Mouse (Mus musculus) left cerebral cortex, postnatal 10 days (tissue): ENCODE measurements at regions not wholly inside any gene's neighbourhood (a gene's known extent, or its start where the extent isn't known, plus 50 kb on each side); places are given as distances from the start of the nearest gene placed in this dataset.
A peak's percentile ranks its signal among the peaks of the same experiment; 100 is the strongest.
"Not testable (repeated sequence)": the region's sequence is repeated elsewhere in the genome, so short reads cannot be mapped to it uniquely, and the experiment has no call there.

Source experiments
- DNase-seq, 2 experiments: peaks; one replicate each; pipeline ENCODE4 v3.0.0; 2021 to 2022; ENCODE audit warnings: low spot score in 2 of 2, mixed read lengths in 1 of 2; ENCODE audit errors: extremely low spot score in 1 of 2
- intact Hi-C: fragments of 180-260 bp; cut with DNase I; formaldehyde crosslinking; loops from one replicate; pipeline ENCODE4 v1.15.1; 2025

DNA sequence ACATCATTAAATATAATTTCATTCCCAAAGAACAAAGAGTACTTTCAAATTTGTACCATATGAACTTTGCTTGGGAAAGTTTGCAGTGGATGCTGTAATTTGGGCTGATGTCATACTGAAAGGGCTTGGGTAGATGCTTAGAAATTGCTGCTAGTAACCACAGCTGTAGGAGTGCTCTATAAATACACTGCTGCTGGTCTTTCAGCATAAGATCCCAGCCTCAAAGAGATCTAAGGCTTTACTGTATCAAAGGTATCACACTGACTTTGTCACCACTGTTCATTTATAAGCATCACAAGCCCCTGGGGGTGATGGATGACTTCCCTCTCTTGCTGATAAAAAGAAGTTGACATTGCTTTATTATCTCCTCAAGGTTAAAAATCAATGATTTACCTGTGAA is 497.2 kb downstream of the Pla2g4a start:
- DNase-seq: no peak
- intact Hi-C loops: no loop called here

DNA sequence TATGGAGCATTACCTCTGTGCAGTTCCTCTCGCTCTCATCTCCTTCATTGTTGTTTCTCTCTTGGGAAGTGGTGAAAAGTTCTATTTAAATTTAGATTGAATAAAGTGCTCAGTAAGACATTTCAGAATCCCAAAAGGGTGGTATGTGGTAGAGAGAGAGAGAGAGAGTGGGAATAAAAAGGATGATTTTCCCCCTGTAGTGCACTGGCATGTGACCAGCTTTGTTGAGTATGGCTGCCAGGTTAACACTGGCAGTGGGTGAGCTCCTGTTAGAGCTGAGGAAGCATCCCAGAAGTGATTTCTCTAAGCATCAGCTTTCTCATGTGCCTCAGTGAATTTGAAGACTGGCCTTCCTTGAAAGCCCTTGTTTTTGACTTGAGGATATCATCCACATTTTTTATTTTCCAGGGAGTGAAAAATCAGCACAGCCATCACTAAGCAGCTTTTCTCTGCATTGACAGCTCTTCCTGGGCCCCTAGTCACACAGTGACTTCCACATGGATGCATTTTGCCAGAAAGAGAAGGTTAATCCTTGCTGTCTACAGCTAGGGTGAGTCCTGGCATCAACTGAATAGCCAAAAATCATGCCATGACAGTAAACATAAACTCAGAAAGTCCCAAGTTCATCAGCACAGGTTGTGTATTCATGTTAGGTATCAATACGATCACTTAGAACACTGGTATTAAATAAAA is 511.1 kb downstream of the Pla2g4a start:
- no peak for DNase-seq
- intact Hi-C loops: no loop called here

DNA sequence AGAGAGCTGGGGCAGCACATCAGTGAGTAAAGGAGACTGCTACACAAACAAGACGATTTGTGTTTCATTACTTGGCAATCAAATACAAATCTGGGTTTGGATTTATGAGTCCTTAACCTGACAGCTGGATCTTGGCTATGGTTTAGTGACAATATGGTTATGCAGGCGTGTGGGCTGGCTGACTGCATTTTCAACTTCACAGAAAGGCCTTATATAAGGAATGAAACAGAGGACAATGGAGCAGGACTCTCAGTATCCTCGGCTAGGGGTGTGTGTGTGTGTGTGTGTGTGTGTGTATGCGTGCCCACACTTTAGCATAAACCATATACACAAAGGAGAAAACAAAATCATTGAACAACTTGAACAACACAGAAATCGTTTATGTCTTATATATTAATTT is 512.6 kb downstream of the Pla2g4a start:
- no peak for DNase-seq
- intact Hi-C loops: no loop called here

DNA sequence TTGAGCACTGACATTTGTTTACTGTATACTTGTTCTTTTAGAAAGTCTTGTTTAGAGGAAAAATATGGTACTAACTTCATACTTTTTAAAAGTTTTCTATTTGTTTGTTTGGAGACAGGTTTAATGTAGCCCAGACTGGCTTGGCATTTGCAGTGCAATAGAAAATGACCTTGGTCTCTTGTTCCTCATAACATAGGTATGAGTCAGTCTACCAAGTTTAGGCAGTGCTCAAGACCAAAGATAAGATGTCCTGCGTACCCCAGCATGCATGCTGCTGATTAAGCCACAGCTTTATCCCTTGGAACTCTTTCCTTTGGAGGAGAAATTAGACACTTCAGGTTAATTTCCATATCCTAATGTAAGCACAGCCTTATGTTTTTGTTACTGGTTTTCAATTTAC is 550.1 kb downstream of the Pla2g4a start:
- intact Hi-C loops: no loop called here

DNA sequence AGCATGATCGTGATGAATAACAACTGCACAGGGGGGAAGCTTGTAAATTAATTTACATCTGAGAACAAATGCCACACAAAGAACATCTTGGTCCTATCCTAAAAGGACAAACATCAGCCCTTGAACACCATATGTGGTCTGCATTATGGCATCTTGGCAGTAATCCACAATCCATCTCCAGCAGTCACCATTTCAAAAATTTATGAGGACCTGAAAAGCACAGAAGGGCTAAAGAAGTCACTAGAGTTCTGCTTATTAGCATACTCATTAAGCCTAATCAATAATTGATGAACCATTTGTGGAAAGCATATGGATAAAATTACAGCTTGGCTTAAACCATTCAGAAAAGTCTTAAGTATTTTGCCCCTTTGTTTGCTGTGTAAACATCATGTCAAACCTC is 555.7 kb downstream of the Pla2g4a start:
- intact Hi-C loops: no loop called here
- no peak for DNase-seq

More for the DNA sequence above, 550.1 kb downstream of the Pla2g4a start:
- no peak for DNase-seq

DNA sequence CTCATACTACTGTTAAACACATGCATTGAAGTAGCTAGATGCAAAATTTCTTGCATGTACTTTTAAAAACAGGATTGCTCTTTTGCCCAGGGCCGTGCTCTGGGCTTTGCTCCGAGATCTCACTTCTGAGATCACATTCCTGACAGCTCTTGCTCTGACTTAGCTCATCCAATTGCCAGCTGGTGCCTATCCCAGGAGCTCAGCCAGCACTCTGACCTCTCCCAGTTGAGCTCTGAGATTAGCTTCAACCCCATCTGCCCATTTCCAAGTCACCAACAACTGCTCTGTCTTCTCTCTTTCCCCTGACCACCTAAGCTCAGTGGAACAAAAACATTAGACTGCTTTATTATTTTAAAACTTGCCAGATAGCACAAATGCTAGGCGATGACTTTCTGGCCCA is 572.4 kb downstream of the Pla2g4a start:
- DNase-seq: no peak
- intact Hi-C loops: no loop called here

DNA sequence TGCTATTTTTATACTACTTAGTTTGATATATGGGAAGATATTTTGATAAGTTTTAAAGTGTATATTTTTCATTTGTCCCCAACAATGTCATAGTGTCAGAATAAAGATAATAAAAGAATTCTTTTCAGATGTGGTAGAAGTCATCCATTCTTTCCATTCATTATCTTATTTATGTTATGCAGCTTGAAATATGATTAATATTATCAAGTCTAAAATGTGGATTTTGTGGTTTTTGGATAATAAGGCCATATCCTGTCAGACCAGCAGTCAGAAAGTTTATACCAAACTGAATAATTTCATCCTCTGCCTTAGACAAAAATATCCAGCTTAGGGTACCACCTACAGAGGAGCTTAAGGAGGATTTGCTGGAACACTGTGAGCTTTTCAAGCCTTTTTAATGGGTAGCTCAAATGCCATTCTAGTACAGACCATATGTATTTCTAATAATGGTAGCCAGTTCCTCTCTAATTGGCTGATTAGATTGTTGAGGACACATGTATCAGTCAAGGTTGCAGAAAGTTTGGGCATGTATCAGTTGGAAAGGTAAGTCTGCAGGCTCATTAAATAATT is 609.7 kb downstream of the Pla2g4a start:
- intact Hi-C loops: no loop called here
- no peak for DNase-seq

DNA sequence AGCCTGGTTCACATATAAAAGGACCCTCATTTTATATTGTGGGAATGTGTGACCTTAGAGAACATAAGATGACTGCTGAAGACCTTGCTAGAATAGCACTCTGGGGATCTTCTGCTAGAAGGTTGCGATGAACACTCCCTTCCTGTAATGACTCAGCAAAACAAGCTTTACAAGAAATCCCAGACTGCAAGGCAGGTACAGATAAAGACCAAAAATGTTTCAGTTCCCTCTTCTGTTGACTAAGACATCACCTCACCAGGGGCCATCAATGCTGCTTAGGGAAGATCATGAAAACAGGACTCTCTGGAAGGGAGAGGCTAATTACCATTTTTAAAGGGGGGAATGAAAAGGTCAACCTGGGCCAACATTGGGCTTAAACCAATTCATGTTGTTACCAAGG is 613.7 kb downstream of the Pla2g4a start:
- DNase-seq: no peak
- intact Hi-C loops: no loop called here

DNA sequence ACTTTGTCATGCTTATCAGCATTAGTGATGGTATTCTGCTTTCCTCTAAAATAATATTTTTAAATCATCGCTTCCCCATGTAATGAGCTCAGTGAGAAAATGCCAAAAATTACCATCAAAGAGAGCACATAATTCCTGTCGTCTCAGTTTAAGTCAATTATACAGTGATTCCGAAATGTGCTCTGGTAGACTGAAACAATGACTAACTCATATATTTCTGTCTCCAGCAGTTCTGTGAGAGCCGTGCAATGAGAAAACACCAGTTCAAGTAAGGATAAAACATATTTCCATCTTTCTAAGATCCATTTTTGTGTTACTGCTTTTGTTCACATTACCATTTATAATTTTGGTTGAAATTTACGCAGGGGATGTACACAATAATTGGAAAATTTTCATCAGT is 622.9 kb downstream of the Pla2g4a start:
- intact Hi-C loops: no loop called here
- DNase-seq: peak in 1 of 2 experiments; percentile 6

DNA sequence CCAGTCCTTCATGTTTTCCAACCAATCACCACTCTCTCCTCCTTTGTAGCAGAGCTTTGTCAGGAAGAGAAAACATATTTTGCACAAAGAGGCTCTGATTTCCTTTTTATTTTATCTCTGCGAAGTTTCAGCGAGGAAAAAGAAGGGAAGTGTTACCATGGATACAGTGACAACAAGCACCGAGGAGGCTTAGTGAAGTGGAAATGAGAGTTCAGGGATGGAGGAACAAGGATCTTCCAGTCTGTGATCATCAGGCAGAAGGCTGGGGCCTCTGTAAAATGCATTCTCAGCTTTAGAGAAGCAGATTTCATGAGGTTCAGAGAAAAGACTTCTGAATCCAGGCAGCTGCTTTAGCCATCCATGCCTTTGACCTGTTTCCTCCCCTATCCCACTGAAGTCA is 628.9 kb downstream of the Pla2g4a start:
- intact Hi-C loops: no loop called here
- no peak for DNase-seq

DNA sequence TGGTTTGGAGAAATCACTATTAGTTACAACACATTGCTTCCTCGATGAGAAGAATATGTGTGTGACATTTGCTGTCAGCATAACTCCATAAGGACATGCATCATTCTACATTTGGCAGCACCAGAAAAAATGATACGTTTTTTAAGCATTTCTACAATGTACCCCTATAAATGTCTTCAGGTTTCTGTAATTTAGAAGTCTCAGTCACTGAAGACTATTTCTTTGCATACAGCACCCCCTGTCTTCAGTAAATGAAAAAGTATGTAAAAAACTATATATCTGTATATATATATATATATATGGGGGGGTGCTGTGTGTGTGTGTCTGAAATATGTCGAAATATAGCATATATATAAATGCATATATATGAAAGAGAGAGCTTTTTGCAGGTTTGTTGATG is 633.9 kb downstream of the Pla2g4a start:
- intact Hi-C loops: no loop called here
- peak in 1 of 2 experiments; percentile 13 for DNase-seq

DNA sequence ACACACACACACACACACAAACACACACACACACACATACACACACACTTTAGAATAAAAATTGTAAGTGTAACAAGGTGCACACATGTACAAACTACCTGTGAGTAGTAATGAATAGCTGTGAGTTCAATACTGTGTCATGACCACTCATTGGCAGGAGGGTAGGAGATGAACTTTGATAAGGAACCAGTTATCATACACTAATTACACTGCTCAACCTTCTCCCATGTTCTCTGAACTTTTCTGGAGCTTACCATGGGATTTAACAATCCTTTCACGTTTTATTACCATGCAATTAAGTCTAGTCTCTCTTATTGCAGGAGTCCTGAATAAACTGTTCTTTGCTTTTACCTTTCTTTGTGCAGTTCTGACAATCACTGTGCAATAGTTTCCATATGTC is 638.0 kb downstream of the Pla2g4a start:
- DNase-seq: no peak
- intact Hi-C loops: no loop called here

DNA sequence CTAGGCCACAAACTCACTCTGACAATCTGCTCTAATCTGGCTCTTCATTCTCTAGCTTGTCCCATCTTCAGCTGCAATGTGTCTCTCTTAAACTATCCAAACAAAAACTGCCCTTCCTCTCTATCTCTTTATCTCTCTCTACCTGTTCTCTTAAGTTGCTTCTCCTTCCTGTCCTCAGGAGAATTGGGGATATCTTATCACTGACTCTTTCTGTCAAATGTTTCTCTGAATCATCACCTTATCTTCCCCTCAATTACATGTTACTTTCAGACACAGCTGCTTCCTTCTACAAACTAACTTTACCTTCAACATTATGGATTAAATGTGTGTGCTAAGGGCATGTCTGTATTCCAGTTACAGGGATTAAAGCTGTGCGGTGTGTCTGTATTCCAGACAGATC is 671.4 kb downstream of the Pla2g4a start:
- intact Hi-C loops: no loop called here
- DNase-seq: no peak

DNA sequence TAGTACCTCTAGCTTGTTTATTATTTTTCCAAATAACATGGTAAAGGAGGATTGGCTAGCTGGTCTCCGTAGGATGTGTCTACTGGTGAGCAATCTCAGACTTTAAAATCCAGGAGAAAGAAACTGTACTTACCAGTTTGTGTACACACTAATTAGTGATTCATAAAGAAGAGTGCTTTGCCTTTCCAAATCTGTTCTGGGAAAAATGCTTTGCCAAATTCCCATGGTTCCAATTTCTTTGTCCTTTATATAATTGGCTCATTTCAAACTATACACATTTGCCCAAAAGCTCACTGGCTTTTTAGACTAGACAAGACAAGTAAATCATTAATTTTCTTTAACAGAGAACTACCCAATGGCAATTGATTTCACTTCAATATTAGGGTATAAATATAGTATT is 686.2 kb downstream of the Pla2g4a start:
- DNase-seq: no peak
- intact Hi-C loops: no loop called here

DNA sequence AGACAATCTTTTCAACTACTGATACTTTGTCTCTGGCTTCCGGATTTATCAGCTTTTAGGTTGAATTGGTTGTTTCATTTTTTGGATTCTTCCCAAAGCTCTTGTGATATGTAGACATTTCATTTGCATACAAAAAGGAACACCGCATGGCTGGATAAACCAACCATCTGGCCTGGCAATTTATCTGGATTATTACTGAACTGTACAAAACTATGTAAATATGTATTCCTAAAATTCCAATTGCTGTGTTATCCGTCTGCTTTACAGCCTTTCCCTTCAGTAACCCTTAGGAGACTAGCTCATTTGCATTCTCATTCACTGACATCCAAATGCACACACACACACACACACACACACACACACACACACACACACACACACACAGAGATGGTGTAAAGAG is 704.2 kb downstream of the Pla2g4a start:
- no peak for DNase-seq
- intact Hi-C loops: no loop called here

DNA sequence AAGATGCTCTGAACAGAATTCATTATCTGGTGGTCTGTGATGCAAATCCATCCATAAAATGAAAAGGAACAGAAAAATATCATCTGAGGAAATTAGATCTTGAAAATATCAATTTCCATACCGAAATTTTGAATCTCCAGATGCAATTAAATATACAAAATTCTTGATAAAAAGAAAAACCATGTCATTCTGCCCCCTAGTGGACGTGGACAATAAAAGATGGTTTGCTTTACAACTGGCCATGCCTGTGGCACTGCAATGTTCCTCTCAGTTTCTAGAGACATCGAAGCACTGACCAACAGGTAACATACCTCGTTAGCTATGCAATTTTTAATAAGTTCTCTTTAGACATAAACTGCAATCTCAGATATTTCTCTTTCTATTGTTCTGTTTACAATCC is 706.9 kb downstream of the Pla2g4a start:
- DNase-seq: no peak
- intact Hi-C loops: no loop called here

DNA sequence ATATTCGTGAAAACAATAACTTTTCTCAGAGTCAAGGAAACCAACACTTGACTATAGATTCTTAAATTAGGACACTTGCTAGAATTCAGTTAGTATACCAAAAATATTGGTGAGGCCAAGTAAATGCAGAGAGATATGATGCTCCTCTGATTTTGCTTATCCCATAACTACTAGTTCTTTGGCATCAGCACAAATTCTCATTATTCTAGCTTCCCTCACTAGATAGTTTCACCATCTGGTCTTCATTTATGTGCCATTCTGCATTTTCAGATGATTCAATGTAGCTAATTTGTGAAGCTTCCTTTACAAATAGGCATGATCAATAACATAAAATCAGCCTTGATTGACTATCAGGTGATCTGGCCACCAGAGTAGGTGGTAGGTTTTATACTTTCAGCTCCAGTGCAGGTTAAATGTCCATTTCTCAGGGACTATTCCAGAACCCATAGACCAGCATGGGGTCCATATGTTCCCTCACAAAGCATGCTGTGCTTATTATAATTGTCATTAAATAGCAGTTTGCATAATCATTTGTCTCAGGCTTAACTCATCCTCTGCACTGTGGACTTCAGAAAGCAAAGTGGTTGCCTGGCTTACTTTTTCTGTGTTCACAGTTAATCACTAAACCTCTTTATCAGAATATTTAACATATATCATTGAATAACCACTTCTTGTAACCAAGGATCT is 722.6 kb downstream of the Pla2g4a start:
- DNase-seq: peak in 1 of 2 experiments; percentile 1
- intact Hi-C loops: no loop called here

DNA sequence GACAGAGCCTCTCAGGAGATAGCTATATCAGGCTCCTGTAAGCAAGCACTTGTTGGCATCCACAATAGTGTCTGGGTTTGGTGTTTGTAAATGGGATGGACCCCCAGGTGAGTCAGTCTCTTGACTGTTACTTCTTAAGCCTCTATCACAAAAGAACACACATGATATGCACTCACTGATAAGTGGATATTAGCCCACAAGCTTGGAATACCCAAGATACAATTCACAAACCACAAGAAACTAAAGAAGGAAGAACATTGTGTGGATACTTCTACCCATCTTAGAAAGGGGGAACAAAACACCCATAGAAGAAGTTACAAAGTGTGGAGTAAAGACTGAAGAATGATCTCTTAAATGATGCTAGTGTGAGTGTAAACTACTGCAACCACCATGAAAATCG is 733.9 kb downstream of the Pla2g4a start:
- DNase-seq, intact Hi-C loops: not testable (repeated sequence)

DNA sequence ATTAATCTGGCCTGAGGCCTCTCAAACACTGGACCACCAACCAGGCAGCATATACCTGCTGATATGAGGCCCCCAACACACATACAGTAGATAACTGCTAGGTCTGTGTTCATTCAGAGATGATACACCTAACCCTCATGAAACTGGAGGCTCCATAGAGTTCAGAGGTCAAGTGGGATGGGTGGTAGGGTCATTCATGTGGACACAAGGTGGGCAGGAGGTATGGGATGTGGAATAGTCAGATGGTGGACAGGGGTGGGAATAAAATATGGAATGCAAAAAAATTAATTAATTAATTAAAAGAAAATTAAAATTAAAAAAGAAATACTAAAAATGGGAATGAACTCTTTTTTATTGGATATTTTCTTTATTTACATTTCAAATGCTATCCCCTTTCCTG is 734.7 kb downstream of the Pla2g4a start:
- no peak for DNase-seq
- intact Hi-C loops: no loop called here

DNA sequence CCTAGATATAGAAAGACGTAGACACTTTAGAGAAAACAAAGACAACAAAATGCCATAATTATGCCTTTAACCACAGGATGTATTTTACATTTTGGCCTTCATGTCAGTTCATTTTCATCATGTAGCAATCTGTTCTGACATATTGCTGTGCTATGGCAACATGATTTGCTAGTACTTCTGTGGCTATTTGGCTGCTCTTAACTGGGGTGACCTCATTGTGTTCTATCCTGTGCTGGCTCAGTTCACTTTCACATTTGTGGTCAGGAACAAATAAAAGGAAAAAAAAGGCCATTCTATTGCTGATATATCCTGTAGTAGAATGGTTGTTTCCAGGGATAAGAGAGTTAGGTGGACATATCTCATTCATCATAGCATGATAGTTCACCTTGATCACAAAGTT is 758.5 kb downstream of the Pla2g4a start:
- intact Hi-C loops: no loop called here

More for the DNA sequence above, 758.5 kb downstream of the Pla2g4a start:
- no peak for DNase-seq
